Mouse (Mus musculus) bone marrow macrophage, adult 2 months (primary cell): ENCODE measurements around the gene Zbtb48.

Experiments
- CTCF ChIP-seq: IDR thresholded peaks from 2 replicates; pipeline ENCODE4 v1.5.1; 2012; ENCODE audit warnings: low read depth, mild to moderate bottlenecking, low read length, moderate library complexity
- POLR2A ChIP-seq: IDR thresholded peaks from 2 replicates; pipeline ENCODE4 v1.6.1; 2012; ENCODE audit warnings: mild to moderate bottlenecking, low read depth, low read length, borderline replicate concordance

- no peak for TF ChIP-seq CTCF
- TF ChIP-seq POLR2A, result no peak
Measured at GRCm38 (mm10) chr4:151996173-151996950, 31.1 kb downstream of the Zbtb48 start, which contains the start of gene Phf13.
